Mouse (Mus musculus) layer of hippocampus, adult 18-20 months (tissue): ENCODE results near the gene Tspan18. TPM values are rescaled to one million over a fixed set of nuclear protein-coding genes. Genes with fewer than 3 reads are reported as not detected.

Experiments
- DNase-seq, 2 experiments: peaks; one replicate each; pipeline ENCODE4 v3.0.0; 2022; ENCODE audit warnings: low spot score in 2 of 2
- total RNA-seq, 2 experiments: library from RNA; stranded (reverse); gene quantifications; 2 replicates each; pipeline ENCODE4 v1.2.3; 2021

Gene Tspan18
- total RNA-seq, 2 experiments from 2014 or later: 27.8 to 31.3 TPM

GRCm38 (mm10) chr2:93163317-93163716 lies 171.0 kb downstream of the Tspan18 start:
- DNase-seq: no peak

DNA sequence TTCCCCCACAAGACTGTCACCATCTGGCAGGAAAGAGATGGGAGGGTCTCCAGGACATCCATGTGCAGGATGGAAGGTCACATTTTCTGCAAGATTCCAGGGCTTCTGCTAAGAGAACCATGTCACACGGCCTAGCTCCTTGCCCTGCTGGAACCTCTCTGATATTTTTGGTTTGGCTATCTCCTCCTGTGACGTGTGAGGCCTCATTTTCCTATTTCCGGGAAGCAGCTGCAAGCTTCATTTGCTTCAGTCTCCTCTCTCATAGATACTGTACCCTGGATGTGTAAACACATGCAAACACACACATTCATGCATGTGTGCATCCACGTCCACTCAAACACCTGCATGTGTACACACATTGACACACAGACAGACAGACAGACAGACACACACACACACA lies 171.5 kb downstream of the Tspan18 start:
- DNase-seq: no peak

- DNase-seq: no peak
These were observed 172.2 kb downstream of the Tspan18 start for GRCm38 (mm10) chr2:93161914-93162664.

GRCm38 (mm10) chr2:93160467-93161035 lies 173.8 kb downstream of the Tspan18 start:
- no peak for DNase-seq

GRCm38 (mm10) chr2:93154486-93155032 lies 179.7 kb downstream of the Tspan18 start:
- no peak for DNase-seq

GRCm38 (mm10) chr2:93153833-93154232 lies 180.5 kb downstream of the Tspan18 start:
- no peak for DNase-seq

DNA sequence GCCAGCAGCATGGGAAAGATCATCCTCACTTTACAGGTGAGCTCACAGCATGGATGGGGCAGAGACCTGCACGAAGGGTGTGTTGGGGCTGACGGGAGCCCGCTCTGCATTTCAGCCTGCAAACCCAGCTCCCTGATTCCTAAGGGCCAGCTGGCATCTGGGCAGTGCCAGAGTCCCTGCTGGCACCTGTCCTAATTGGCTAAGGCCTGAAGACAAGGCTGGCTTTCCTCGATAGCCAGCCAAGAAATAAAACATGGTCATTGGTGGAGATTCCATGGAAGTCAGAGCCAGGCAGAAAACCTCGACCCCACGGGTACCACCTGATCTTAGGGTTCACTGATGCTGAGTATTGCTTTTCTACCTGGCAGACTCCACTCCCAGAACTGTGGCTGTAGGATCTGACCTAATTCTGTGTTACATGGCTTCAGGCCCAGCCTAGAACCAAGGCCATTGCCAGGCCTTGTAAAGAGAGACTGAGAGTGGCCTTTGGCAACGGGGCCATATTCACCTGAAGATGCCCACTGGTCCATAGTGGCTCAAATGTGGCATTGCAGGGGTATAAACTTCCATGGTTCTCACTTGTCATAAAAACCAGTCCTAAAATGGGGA lies 181.3 kb downstream of the Tspan18 start:
- DNase-seq: peak in 1 of 2 experiments; percentile 31

GRCm38 (mm10) chr2:93152191-93152601 lies 182.1 kb downstream of the Tspan18 start:
- DNase-seq: no peak

Other genes starting within 250 kb of the Tspan18 start
- gene Trp53i11, start 147.0 kb downstream of the Tspan18 start, total RNA-seq: 10 to 100 TPM; 74.8 to 94.2 TPM
- 10 to 100 TPM; 22.4 to 23.5 TPM for gene Cd82, start 128.6 kb upstream of the Tspan18 start, total RNA-seq
- gene Gm10803, start 226.1 kb upstream of the Tspan18 start, total RNA-seq: not detected